Mouse (Mus musculus): ENCODE measurements at regions not wholly inside any gene's neighbourhood (a gene's known extent, or its start where the extent isn't known, plus 50 kb on each side); places are given as distances from the start of the nearest gene placed in this dataset.

DNA sequence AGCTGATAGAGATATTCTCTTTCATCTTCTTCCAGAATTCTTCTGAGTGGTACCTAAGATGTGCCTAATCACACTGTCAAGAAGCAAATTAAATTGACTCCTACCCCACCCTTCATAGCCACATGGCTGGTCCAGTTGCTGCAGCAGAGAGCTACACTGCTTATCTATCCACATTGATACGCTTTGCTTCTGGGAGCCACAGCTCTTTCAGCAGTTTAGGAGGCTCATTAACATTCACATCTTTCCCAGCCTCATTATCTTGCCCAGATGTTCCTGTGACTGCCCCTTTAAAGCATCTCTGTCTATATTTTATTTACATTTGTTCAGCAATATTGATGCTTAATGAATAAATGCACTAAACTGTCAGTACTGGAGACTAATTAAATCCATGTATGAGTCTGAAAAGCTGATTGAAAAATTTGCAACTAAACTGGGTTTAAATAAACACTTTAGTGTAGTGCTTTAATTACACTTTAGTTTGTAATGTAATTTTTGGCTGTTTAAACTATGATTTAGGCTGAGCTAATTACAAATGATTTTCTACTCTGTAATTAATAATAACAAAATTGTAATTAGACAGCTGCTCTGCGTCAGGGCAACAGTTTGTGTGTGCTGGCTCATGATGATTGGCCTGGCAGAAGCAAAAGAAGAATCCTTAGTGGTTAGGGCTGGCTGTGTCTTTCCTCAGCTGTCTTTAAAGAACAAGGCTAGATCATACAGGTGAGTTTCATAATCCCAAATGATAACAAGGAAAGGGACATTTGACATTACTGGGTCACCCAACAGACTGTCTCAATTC, 632.5 kb upstream of the Tle4 start:
- no peak for DNase-seq (ENCODE audit: low spot score)

DNA sequence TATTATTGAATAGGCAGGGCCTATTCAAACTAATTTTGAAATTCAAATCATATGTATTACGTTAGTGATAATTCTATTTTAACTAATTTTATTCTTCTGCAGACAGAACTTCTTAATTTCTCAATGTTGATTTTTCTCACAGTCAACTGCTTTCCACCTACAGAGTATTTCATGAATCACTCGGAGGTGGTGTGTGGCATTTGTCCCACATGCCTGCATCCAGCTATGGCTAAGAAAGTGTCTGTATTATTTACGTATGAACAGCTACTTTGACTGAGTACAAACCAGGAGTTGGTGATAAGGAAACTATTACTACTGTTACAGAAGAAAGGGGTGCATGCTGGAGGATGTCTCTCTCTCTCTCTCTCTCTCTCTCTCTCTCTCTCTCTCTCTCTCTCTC, 619.5 kb upstream of the Tle4 start:
- DNase-seq (ENCODE audit: low spot score): no peak

DNA sequence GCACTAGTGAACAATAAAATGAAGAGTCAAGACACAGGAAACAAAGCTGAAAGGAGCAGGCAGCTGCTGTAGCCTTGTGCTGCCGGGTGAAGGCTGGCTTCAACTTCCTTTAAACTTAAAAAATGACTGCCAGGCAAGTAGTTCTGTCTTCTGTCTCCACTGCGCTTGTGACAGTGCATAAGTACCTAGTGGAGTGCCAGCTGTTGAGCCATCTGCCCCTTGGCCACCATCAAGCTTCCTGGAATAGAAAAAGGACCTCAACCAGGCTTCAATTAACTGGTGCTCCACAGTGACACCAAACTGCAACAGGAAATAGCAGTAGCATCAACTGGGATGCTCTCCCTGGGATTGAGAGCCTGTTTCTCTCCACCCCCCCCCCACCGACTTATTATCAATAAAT, 616.8 kb upstream of the Tle4 start:
- no peak for DNase-seq (ENCODE audit: low spot score)

DNA sequence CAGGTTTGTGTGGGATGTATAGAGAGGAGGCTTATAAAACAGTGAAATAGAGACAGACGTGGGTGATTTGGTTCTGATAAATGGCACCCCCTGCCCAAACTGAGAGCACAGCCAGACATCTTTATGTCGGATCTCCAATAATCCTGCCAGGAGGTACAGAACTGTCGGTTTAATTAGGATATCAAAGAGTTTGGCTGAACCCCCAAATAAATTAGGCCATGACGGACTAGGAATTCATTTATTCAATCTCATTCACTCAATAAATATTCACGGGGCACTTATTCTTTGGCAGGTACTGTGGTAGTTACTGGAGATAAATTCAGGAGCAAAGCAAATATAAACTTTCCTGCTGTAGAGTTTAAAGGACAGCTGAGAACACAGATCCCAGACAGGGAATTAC, 615.0 kb upstream of the Tle4 start:
- no peak for DNase-seq (ENCODE audit: low spot score)

DNA sequence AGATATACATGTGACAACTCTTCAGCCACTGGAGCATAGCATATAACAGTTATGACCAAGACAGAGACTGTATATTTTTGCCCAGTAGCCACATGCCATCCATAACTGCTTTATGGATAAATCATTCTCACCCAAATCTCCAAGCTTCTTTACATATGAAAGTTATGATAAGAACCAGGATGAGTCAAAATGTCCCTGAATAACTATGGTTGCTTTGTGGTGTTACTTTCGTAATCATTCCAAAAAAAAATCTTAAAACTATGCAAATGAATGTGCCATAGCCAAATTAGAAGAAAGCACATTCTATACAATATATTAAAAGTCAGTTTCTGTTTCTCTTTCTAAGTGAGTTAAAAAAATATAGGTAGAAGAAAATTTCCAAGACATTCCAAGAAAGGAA, 605.2 kb upstream of the Tle4 start:
- DNase-seq (ENCODE audit: low spot score): no peak

DNA sequence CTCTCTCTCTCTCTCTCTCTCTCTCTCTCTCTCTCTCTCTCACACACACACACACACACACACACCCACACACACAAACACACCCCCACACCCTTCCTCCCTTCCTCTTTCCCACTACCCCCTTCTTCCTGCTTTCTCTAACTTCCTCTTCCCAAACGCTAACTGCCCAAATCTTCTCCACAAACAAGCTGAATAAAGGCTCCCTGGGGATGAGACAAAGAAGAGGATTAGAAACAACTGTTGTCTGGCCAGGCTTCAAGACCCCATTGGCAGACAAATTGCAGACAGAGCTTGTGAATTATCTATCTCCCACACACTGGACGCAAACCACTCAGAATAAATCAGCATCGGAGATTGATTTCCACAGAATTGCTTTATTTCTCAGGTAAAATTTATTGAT, 603.4 kb upstream of the Tle4 start:
- DNase-seq (ENCODE audit: low spot score): peak; percentile 20

DNA sequence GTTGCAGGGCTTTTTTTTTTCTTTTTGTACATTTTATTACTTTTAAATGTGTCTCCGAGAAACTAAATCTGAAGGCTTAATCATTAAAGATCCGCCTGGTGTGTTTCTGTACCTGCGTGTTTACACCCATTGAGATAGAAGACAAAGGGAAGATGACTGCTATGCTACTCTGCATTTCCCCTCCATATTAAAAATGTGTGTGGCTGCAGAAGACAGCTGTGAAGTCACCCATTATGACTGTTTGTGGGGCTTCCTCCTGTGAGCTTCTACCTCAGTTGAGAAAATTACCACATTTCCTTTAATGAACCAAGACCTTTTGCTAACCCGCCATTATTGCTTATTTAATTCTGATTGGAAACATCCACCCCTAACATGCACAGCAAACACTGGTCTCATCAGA, 602.9 kb upstream of the Tle4 start:
- DNase-seq (ENCODE audit: low spot score): no peak

DNA sequence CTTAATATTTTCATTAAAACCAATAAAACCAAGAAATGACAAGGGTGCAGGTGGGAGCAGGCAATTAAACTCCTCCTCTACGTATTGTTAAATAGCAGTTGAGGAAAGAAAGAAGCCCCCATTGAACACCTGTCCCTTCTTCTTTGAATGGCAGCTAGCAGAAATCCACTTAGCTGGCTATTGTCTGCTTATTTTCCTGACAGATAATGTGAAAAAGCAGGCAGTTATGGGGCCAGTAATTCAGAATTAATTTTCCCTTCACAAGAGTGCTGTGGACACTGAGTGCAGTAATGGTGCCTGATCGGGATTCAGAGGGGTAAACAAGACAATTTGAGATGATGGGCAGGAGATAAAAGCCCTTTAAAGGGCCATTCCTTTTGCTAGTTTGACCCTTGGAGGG, 602.5 kb upstream of the Tle4 start:
- no peak for DNase-seq (ENCODE audit: low spot score)

DNA sequence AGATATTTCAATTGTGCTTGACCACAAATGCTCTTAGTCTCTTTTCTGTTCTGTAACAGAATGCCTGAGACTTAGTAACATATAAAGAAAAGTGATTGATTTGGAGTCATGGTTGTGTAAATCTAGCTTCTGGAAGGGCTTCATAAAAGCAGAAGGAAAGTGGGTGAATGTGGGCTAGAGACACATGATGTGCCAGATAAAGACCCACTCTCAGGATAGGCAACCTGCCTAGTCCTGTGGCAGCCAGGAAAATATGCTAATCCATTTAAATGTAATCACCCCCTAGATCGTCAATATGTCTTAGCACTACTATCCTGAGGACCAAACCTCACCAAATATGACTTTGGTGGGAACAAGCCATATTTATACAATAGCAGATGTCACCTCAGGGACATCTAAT, 601.8 kb upstream of the Tle4 start:
- no peak for DNase-seq (ENCODE audit: low spot score)

DNA sequence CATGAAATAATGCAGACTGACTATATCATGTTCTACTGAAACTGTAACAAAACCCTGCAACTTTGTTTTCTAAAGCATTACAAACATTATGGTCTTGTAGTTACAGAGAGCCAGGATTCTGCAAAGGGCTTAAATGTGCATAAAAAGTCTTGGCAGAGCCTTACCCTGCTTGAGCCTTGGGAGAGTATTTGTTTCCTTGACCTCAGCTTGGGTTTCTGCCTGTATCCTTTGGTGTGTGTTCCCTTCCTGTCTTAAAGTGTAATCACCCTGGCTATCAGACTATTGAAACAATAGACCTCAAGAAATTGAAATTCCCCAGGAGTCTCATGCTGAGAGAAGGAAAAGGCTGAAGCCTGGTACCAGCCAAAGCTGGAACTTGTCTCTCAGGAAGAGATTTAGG, 577.4 kb upstream of the Tle4 start:
- no peak for DNase-seq (ENCODE audit: low spot score)

DNA sequence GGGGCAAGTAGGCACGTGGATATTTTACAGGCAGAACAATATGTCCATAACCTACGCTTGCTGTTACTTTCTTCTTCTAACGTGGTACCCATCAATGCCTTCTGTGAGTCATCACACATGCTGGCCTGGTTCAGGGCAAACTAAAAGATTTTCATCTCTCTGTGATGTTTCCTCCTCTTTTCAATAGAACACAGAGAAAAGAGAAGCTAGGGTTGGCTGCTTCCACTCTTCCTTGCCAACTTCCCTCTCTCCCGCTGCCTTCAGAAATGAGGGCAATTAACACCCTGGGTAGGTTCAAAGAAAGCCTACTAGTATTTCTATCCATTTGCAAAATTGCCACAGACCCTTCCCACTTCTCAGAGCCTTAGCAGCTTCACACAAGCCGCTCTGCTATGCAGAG, 575.5 kb upstream of the Tle4 start:
- no peak for DNase-seq (ENCODE audit: low spot score)

DNA sequence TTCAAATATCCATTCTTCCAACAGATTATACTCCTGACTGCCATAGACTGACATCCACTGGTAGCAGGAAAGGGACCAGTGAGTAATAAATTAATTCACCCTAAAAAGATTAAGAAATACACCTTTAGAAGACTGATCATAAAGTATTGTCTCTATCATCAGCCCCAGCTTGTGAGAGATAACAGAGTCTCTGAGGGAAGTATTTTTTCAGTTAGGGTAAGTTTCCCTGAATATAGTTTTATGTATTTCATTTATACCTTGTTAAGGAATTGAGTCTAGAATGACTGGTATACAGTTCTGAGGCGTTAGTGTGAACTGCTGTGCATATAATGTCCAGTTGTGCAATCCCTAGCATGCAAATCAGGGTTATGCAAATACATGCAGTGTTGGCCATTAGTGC, 569.3 kb upstream of the Tle4 start:
- DNase-seq (ENCODE audit: low spot score): no peak

DNA sequence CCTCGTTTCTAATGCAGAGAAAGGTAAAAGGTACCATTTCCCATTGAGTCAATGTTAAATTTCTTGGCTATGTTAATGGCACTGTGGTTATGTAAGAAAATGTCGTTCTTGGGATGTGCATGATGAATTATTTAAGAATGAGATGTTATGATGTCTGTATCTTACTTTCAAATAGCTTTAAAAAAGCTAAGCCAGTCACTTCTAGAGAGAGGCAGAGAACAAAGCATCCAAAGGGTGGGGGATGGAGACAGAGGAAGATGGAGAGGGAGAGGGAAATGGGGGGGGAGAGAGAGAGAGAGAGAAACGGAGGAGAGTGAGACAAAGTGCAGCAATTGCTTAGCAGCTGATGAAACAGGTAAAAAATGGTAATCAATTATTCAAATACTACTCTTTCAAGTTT, 562.8 kb upstream of the Tle4 start:
- DNase-seq (ENCODE audit: low spot score): no peak

DNA sequence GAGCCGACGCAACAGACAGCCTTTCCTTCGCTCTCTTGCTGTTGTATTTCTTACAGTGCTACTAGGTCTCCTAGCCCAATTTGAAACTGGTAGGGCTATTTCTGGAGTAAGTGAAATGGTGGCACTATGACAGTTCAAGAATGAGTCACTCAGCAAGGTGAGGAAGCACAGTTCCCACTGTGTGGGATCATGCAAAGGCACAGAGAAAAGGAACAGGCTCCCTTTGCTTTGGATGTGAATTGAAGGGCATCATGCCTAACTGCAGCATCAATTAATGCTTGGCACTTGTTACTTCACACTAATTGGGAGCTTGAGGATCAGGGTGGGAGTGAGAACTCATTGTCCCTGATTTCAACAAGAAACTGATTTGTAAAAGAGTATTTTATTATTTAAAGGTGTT, 560.8 kb upstream of the Tle4 start:
- DNase-seq (ENCODE audit: low spot score): no peak

DNA sequence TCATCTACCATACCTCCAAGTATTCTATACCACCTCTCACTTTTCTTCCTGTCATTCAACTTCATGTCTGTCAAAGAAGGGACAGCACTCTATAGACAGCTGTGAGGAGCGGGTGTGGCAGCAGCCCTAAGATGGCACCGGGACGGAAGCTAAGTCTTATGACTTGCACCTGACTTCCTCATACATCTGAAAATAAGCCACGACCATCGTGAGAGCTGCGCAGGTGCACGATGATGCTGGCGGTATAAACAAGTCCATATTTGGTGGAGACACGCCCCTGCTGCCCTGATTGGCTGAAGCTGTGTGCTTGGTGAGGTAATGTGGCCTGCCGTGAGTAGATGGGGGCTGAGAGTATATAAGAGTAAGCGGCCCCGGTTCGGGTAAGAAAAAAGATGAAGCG, 560.3 kb upstream of the Tle4 start:
- no peak for DNase-seq (ENCODE audit: low spot score)

DNA sequence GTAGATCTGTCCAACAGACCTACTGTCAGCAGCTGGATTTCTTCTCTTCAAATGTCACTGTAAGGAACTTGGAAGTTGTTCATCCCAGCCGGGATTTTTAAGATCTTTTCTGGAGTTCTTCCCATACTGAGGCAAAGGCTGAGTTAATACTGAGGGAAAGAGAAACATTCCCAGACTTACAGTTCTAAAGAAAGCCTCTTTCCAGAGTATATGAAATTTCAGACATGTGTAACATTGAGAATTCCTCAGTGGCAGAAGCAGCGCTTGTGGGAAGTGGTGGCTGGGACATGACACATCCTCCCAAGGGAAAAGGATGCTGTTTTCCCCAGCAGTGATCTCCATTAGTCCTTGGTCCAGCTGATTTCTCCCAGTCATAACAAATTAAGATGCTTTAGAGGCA, 556.8 kb upstream of the Tle4 start:
- DNase-seq (ENCODE audit: low spot score): peak; percentile 4

DNA sequence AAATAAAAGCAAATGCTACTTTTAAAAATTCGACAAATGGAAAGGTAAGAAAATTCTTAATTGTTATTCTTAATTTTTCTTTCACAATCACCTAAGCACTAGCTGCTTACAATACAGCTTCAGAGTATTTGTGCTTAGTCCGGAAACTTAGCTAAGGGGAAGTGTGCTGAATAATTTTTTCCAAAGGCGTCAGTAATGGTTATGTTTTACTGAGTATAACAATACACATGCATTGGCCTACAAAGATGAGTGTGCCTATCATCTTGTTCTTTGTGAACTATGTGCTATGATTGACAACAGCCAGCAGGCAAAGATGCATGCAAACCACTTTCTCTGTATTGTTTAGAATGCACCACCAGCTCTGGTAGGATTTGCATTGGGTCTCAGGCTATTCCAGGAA, 548.5 kb upstream of the Tle4 start:
- DNase-seq (ENCODE audit: low spot score): no peak

DNA sequence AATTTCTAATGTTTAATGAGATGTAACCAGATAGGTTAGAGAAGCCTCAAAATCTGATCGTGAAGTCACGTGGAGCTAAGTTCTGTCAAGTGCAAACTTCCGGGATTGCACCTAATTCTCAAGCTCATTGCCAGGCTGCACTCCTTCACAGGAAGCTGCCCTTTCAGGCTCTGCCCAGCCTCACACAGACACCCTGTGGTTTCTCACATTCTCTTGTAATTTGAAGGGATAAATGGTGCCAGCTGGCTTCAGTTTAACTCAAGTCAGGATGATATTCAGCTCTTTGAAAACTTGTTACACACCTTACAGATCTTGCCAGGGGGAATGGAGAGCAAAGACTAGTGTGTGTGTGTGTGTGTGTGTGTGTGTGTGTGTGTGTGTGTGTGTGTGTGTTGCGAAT, 529.3 kb upstream of the Tle4 start:
- DNase-seq (ENCODE audit: low spot score): no peak

DNA sequence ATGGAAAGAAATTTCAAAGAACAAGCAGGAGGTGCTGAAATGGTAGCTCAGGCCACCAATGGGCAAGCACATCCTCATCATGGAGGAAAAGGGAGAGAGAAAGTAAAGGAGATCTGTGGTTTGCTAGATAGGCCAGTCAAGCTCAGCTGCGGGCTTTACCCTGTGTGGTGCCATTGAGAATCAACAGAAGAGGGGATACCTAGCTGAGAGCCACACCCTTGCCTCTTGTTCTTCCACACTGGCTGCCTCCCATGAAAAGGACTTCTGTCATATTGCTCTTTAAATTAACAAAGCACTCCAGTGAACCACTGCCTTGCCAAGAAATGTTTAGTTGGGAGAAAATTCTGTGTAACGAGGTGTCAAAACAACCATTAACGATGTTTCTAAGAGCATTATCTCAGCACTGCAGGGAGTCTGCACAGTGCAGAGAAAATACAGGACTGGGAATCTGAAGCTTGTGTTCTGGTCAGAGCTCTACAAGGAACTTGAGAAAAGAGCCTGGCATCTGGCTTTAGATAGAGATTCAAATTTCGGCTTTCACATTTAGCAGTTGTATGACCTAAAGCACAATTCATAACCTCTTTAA, 510.7 kb upstream of the Tle4 start:
- DNase-seq (ENCODE audit: low spot score): no peak

DNA sequence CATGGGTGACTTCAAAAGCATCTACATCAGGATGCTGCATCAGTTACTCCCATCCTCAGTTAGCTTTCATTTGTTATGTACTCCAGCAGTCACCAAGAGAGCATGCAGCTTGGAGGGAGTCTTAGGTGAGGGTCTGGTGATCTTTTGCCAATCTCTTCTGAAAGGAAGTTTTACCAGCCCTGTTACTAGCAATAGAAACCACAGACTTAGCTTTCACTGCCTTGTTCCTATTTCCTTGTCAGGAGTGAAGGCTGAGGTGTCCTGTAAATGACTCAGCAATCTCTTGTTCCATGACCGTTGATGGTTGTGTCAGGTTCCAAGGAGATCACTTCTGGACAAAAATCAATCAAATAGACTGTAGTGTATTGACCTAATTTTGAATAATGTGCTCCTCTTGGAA, 497.2 kb upstream of the Tle4 start:
- no peak for DNase-seq (ENCODE audit: low spot score)

DNA sequence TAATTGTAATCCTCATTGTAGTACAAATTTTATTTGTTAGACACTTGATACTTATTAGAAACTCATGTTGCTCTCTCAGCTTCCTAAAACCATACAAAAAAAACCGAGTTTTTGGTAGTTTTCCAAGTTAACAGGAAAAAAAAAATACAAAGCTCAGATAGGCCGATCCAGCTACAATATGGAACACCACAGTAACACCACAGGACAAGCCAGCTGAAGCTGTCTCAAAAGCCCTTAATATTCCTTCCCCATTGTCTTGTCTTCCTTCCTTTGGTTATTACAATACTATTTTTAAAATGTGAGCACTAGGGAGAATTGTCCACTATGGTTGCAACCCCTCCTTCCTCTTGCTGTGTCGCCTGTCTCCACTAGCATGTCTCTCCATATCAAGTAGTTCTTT, 495.7 kb upstream of the Tle4 start:
- DNase-seq (ENCODE audit: low spot score): no peak

DNA sequence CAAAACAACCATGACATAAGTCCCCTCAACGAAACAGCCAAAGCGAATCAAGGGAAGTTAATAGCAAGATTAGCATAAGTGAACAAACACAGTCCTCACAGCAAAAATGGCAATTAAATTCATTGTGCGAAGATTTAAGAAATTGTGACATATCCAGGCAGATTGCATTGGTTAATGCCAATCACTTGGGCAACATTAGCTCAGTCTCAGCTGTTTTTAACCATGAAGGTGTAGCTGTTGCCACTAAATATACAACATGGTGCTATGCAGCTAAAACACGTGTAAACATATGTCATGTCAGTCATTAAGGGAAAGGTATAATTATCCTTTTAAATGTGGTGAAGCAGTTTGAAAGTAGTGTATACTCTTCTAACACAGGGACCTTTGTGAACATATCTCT, 482.8 kb upstream of the Tle4 start:
- DNase-seq (ENCODE audit: low spot score): no peak

DNA sequence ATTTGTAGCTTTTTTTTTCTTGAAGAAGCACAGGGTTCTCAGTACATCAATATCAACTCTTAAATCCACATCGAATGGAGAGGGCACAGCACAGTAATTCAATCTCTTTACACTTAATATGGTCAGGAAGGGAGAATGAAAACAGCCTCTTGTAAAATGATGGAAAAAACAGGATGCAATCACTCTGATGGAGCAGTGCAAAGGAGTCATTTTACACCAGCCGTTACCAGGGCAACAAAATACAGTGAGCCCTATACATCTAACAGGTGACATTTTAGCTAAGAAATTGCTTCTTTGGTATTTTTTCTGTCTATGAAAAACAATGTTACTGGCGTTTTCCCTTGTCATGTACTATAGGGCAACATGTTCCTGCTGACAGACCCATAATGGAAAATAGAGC, 459.9 kb upstream of the Tle4 start:
- DNase-seq (ENCODE audit: low spot score): no peak

DNA sequence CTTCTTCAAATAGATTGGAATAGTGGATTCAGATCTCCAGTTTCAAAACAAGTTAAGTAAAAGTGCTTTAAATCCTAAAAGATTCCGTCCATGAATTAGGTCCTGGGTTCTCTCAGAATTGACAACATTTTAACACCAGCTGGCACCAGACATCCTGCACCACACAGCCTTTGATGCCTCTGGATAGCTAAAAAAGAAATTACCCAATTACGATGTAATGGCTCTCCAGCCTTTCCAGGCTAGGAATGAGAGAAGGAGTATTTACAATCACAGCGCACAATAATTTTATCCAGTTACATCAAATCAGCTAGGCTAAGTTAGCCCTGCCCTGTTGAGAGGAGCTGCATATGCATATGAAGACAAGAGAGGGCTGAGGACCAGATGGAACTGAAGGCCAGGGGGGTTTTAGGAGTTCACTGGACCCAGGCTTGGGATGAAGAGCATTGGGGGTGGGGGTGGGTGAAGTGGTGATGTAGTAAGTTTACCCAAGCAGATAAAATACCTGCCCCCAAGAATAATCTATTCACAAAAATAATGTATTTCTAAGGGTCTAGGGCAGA, 455.8 kb upstream of the Tle4 start:
- DNase-seq (ENCODE audit: low spot score): no peak
